Mouse (Mus musculus): ENCODE data around the gene Dlg3. TPM values are rescaled to one million over a fixed set of nuclear protein-coding genes. Genes with fewer than 3 reads are reported as not detected.

The Dlg3 gene
- polyA plus RNA-seq, 1 experiment from 2014 or later = 2.2 TPM

DNA sequence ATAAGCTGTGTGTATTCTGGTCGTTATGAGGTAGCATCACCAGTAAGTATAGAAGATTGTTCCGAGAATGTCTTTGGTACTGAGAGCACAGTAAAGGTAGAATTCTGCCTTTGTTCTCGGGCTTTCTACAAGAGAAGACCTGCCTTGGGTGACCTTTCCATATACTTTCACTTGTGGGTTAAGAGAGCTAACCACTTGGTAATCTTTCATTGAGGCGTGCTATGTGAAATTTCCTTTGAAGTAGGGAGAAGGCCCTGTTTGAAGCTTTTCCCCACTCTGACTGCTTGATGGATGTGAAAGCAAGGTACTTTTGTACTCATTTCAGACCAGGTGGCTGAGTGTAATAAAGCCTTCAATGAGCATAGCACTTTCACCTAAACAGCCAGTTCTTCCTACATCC lies 21.8 kb downstream of the Dlg3 start:
- H3K27me3 ChIP-seq (replicated peaks; ENCODE audit: control insufficient read depth, insufficient read depth, low read length) = no peaks in the 10 kb centered on the region
- no peak overlapping the region for H3K4me2 ChIP-seq (replicated peaks; ENCODE audit: low read depth)
- H3K9me3 ChIP-seq (ENCODE audit: control insufficient read depth) = no peaks in the 10 kb centered on the region
- no peaks in the 10 kb centered on the region for H3K36me3 ChIP-seq (ENCODE audit: control insufficient read depth, insufficient read depth)
- no peak overlapping the region for H3K9ac ChIP-seq (ENCODE audit: low read depth, low read length)
- ATAC-seq = no peak
- no peak overlapping the region for H3K27ac ChIP-seq (ENCODE audit: low read depth, low read length)
- WGBS = 76% methylated on average over 4 of the region's 4 CpGs
- no peak for TF ChIP-seq CTCF (IDR thresholded peaks at IDR 0.05; ENCODE audit: low read depth)
- H3K4me3 ChIP-seq (ENCODE audit: low read depth, low read length) = no peak overlapping the region
- H3K4me1 ChIP-seq (replicated peaks; ENCODE audit: control insufficient read depth, insufficient read depth, low read length) = no peaks in the 10 kb centered on the region

DNA sequence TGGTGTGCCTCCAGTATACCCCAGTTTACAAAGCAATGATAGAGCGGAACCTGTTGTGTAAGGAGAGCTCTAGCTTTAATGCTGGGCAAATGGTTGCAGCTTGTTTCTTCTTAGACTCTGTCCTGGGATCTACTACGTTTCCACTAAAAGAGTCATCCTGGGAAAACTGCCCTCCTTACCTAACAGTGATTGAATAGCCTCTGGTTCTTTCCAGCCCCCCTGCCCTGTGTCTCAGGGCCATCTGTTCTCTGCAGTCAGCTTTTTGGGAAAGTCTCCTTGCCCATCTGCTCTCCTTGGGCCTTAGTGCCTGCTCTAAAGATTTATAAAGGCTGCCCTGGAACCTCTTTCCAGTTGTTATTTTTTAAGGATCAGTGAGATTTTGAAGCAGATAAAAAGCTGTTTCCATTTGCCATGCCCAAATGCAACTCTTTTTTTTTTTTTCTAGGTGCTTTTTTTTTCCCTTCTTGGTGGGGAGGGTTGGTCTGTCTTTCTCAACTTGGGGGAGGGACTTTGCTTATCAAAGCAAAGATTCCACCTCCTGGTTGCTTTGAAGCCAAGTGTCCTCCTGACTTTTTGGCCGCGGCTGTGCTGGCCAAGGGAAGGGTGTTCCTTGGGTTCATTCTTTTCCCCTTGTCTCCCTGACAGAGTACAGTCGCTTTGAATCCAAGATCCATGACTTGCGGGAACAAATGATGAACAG lies 28.7 kb downstream of the Dlg3 start:
- no peaks in the 10 kb centered on the region for H3K27me3 ChIP-seq (replicated peaks; ENCODE audit: control insufficient read depth, insufficient read depth, low read length)
- TF ChIP-seq CTCF (IDR thresholded peaks at IDR 0.05; ENCODE audit: low read depth) = no peak
- H3K4me3 ChIP-seq (ENCODE audit: low read depth, low read length) = no peak overlapping the region
- no peaks in the 10 kb centered on the region for H3K4me1 ChIP-seq (replicated peaks; ENCODE audit: control insufficient read depth, insufficient read depth, low read length)
- no peaks in the 10 kb centered on the region for H3K9me3 ChIP-seq (ENCODE audit: control insufficient read depth)
- peak overlapping the region; percentile 75 for H3K27ac ChIP-seq (ENCODE audit: low read depth, low read length)
- peak overlapping the region; percentile 32; the same call in 1 of the 2 replicates for H3K4me2 ChIP-seq (replicated peaks; ENCODE audit: low read depth)
- WGBS = 53% methylated on average over 6 of the region's 6 CpGs
- H3K9ac ChIP-seq (ENCODE audit: low read depth, low read length) = no peak overlapping the region
- no peaks in the 10 kb centered on the region for H3K36me3 ChIP-seq (ENCODE audit: control insufficient read depth, insufficient read depth)
- no peak for ATAC-seq

DNA sequence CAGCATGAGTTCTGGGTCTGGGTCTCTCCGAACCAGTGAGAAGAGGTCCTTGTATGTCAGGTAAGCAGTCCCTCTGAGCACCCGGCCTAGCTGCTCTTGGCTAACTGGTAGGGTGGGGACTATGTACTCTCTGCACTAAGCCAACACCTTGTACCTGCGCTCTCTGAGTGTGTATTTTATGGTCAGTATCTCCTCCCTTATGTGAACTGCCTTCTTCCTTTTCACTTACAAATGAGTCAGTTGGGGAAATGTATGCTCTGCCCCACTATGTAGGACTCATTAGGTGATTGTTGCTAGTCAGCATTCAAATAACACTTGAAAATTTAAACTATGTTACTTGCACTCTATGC lies 29.2 kb downstream of the Dlg3 start:
- 66% methylated on average over 3 of the region's 3 CpGs for WGBS
- peak; percentile 72 for ATAC-seq
- peak overlapping the region; percentile 32; the same call in 1 of the 2 replicates for H3K4me2 ChIP-seq (replicated peaks; ENCODE audit: low read depth)
- no peaks in the 10 kb centered on the region for H3K9me3 ChIP-seq (ENCODE audit: control insufficient read depth)
- no peaks in the 10 kb centered on the region for H3K4me1 ChIP-seq (replicated peaks; ENCODE audit: control insufficient read depth, insufficient read depth, low read length)
- no peak for TF ChIP-seq CTCF (IDR thresholded peaks at IDR 0.05; ENCODE audit: low read depth)
- no peak overlapping the region for H3K4me3 ChIP-seq (ENCODE audit: low read depth, low read length)
- H3K27ac ChIP-seq (ENCODE audit: low read depth, low read length) = peak overlapping the region; percentile 75
- no peak overlapping the region for H3K9ac ChIP-seq (ENCODE audit: low read depth, low read length)
- H3K36me3 ChIP-seq (ENCODE audit: control insufficient read depth, insufficient read depth) = no peaks in the 10 kb centered on the region
- H3K27me3 ChIP-seq (replicated peaks; ENCODE audit: control insufficient read depth, insufficient read depth, low read length) = no peaks in the 10 kb centered on the region

DNA sequence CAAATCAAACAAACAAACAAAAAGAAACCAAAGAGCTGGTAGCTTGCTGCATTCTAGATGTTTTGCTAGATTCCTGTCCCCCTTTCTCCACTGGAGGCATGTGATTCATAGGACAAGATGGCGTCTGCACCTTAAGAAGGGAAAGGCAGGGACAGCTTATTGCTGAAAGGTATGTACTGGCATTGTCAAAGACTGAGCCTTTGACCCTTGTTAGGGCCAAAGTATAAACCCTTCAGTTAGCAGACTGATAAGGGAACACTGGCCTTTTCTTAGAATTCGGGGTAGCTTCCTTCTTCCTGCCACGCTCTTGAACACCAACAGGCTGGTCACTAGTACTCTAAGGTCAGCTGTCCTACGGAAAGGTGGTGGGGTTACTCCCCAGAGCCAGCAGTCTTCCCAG lies 29.8 kb downstream of the Dlg3 start:
- no peaks in the 10 kb centered on the region for H3K27me3 ChIP-seq (replicated peaks; ENCODE audit: control insufficient read depth, insufficient read depth, low read length)
- WGBS = 48% methylated on average over 4 of the region's 4 CpGs
- H3K4me2 ChIP-seq (replicated peaks; ENCODE audit: low read depth) = no peak overlapping the region
- no peaks in the 10 kb centered on the region for H3K9me3 ChIP-seq (ENCODE audit: control insufficient read depth)
- peak overlapping the region; percentile 75 for H3K27ac ChIP-seq (ENCODE audit: low read depth, low read length)
- no peak for TF ChIP-seq CTCF (IDR thresholded peaks at IDR 0.05; ENCODE audit: low read depth)
- peak; percentile 83 for ATAC-seq
- H3K36me3 ChIP-seq (ENCODE audit: control insufficient read depth, insufficient read depth) = no peaks in the 10 kb centered on the region
- H3K4me3 ChIP-seq (ENCODE audit: low read depth, low read length) = no peak overlapping the region
- no peaks in the 10 kb centered on the region for H3K4me1 ChIP-seq (replicated peaks; ENCODE audit: control insufficient read depth, insufficient read depth, low read length)
- no peak overlapping the region for H3K9ac ChIP-seq (ENCODE audit: low read depth, low read length)

DNA sequence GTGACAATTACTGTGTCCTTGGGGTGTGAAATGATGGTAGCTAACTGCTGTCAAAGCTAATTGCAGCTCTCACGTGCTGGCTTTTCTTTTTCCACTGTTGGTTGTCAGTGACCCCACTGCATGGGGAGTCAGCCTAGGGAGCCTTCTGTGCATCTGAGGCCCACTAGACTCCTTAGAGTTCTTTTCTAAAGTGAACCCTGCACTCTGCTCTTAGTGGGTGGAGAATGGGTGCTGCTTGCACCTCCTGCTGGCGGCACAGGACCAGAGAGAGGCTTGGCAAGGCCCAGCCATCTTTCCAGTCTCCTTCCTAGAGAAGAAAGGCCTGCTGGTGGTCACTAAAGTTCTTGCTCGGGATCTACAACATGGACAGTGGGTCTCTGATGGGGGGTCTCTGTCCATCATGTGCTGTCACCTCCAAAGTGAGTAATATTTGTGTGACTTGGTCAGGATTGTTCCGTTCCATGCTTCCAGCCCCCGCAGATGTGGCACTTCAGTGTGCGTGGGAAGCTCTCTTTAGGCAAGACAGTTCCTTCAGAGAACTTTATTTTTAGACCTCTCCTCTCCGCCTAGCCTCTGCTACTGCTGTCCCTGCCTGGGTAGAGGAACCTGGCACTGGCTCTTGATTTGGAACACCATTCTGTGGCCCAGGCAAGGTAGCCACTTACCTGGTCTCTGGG lies 30.5 kb downstream of the Dlg3 start:
- peak overlapping the region; percentile 75 for H3K27ac ChIP-seq (ENCODE audit: low read depth, low read length)
- peak; percentile 72 for ATAC-seq
- no peak overlapping the region for H3K4me2 ChIP-seq (replicated peaks; ENCODE audit: low read depth)
- no peak overlapping the region for H3K4me3 ChIP-seq (ENCODE audit: low read depth, low read length)
- H3K36me3 ChIP-seq (ENCODE audit: control insufficient read depth, insufficient read depth) = no peaks in the 10 kb centered on the region
- no peaks in the 10 kb centered on the region for H3K9me3 ChIP-seq (ENCODE audit: control insufficient read depth)
- WGBS = 67% methylated on average over 7 of the region's 7 CpGs
- H3K9ac ChIP-seq (ENCODE audit: low read depth, low read length) = no peak overlapping the region
- H3K4me1 ChIP-seq (replicated peaks; ENCODE audit: control insufficient read depth, insufficient read depth, low read length) = no peaks in the 10 kb centered on the region
- no peaks in the 10 kb centered on the region for H3K27me3 ChIP-seq (replicated peaks; ENCODE audit: control insufficient read depth, insufficient read depth, low read length)
- peak; percentile 61 for TF ChIP-seq CTCF (IDR thresholded peaks at IDR 0.05; ENCODE audit: low read depth)

DNA sequence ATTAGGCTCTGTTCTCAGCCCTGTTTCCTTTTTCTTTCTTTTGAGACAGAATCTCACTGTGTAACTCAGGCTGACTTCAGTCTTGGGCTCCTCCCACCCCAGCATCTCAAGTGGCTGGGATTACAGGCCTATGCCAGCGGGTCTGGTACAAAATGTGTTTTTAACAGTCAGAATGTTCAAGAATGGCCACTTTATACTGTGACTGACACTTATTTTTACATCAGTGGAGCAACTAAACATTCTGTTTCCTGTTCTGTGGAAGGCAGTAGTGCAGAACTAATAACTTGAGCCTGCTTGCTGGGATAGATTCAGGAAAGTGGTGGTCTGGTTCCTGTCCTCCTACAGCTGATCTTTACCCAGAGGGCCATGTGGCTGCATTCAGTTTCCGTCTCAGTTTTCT lies 33.1 kb downstream of the Dlg3 start:
- WGBS = 54% methylated on average over 2 of the region's 2 CpGs
- H3K27me3 ChIP-seq (replicated peaks; ENCODE audit: control insufficient read depth, insufficient read depth, low read length) = no peaks in the 10 kb centered on the region
- H3K9ac ChIP-seq (ENCODE audit: low read depth, low read length) = no peak overlapping the region
- no peak overlapping the region for H3K27ac ChIP-seq (ENCODE audit: low read depth, low read length)
- H3K4me2 ChIP-seq (replicated peaks; ENCODE audit: low read depth) = no peak overlapping the region
- H3K4me3 ChIP-seq (ENCODE audit: low read depth, low read length) = no peak overlapping the region
- ATAC-seq = no peak
- no peaks in the 10 kb centered on the region for H3K36me3 ChIP-seq (ENCODE audit: control insufficient read depth, insufficient read depth)
- no peaks in the 10 kb centered on the region for H3K9me3 ChIP-seq (ENCODE audit: control insufficient read depth)
- TF ChIP-seq CTCF (IDR thresholded peaks at IDR 0.05; ENCODE audit: low read depth) = no peak
- no peaks in the 10 kb centered on the region for H3K4me1 ChIP-seq (replicated peaks; ENCODE audit: control insufficient read depth, insufficient read depth, low read length)
